Mouse (Mus musculus) ES-E14 (cell line): ENCODE measurements around the gene Ccl27a. TPM values are rescaled to one million over a fixed set of nuclear protein-coding genes. Genes with fewer than 3 reads are reported as not detected.
A peak's percentile ranks its signal among the peaks of the same experiment; 100 is the strongest.

Source experiments
- DNase-seq: peaks from one replicate; pipeline ENCODE4 v3.0.0-alpha.2; 2013; ENCODE audit warnings: low read depth, low spot score
- H3K27ac ChIP-seq: 2 replicates; pipeline ENCODE4 v1.5.1; 2012; ENCODE audit warnings: low read depth, mild to moderate bottlenecking, low read length, moderate library complexity, mixed read lengths; ENCODE audit not compliant: poor library complexity, insufficient read depth, severe bottlenecking
- H3K36me3 ChIP-seq: 2 replicates; pipeline ENCODE4 v1.6.1; 2012; ENCODE audit warnings: mild to moderate bottlenecking, low read length, moderate library complexity, mixed read lengths; ENCODE audit not compliant: control insufficient read depth, poor library complexity, insufficient read depth, severe bottlenecking
- H3K4me1 ChIP-seq, 2 experiments: fragments of 150-350 bp in 1 of 2; sonication (generic) in 1 of 2; 2 replicates each; pipeline ENCODE4 v1.6.1; 2012; ENCODE audit warnings: low read length in 2 of 2, mild to moderate bottlenecking in 1 of 2, mixed read lengths in 1 of 2; ENCODE audit not compliant: control insufficient read depth in 2 of 2, insufficient read depth in 2 of 2, poor library complexity in 1 of 2
- H3K4me3 ChIP-seq, 2 experiments: fragments of 150-350 bp in 1 of 2; sonication (generic) in 1 of 2; 2 replicates each; pipeline ENCODE4 v1.5.1; 2012; ENCODE audit warnings: low read length in 2 of 2, low read depth in 1 of 2, mild to moderate bottlenecking in 1 of 2, mixed read lengths in 1 of 2; ENCODE audit not compliant: insufficient read depth in 1 of 2, poor library complexity in 1 of 2, severe bottlenecking in 1 of 2
- H3K9ac ChIP-seq: 2 replicates; pipeline ENCODE4 v1.6.1; 2012; ENCODE audit warnings: low read depth, mild to moderate bottlenecking, low read length, mixed read lengths; ENCODE audit not compliant: poor library complexity, insufficient read depth, severe bottlenecking
- H3K9me3 ChIP-seq: fragments of 150-350 bp; sonication (generic); 2 replicates; pipeline ENCODE4 v1.6.1; 2012; ENCODE audit warnings: low read depth, mild to moderate bottlenecking, low read length; ENCODE audit not compliant: control insufficient read depth, insufficient read depth
- CHD2 ChIP-seq: IDR thresholded peaks from 2 replicates; pipeline ENCODE4 v1.6.1; 2014; ENCODE audit warnings: mild to moderate bottlenecking, low read depth, low read length, inconsistent platforms
- HCFC1 ChIP-seq: IDR thresholded peaks from 2 replicates; pipeline ENCODE4 v1.6.1; 2012; ENCODE audit warnings: low read length, inconsistent platforms, borderline replicate concordance; ENCODE audit not compliant: insufficient read depth
- MAFK ChIP-seq: IDR thresholded peaks from 2 replicates; pipeline ENCODE4 v1.6.1; 2014; ENCODE audit warnings: mild to moderate bottlenecking, low read depth, low read length, inconsistent platforms; ENCODE audit not compliant: insufficient read depth
- ZC3H11A ChIP-seq: IDR thresholded peaks from 2 replicates; pipeline ENCODE4 v1.6.1; 2012; ENCODE audit warnings: low read depth, mild to moderate bottlenecking, inconsistent platforms, low read length, borderline replicate concordance
- ZNF384 ChIP-seq: IDR thresholded peaks from 2 replicates; pipeline ENCODE4 v1.6.1; 2012; ENCODE audit warnings: low read depth, low read length, inconsistent platforms
- in situ Hi-C, 2 experiments: fragments of 600-800 bp; cut with MboI; formaldehyde crosslinking; loops; one replicate each; pipeline ENCODE4 v1.15.1; 2025; ENCODE audit warnings: low sequenced_read_pairs in 2 of 2, inconsistent platforms in 1 of 2; ENCODE audit not compliant: unreplicated experiment in 2 of 2
- total RNA-seq: library from RNA; depleted of rRNA; stranded (reverse); fragments of 300-350 nt; gene quantifications from 2 replicates; pipeline ENCODE4 v1.2.3, GENCODE M21; 2012

The Ccl27a gene
- total RNA-seq, 1 experiment, result 11.4 TPM

- no peak overlapping the region for H3K9ac ChIP-seq
- no peaks in the 10 kb centered on the region for H3K9me3 ChIP-seq
- TF ChIP-seq ZC3H11A (no peak), HCFC1 (no peak), CHD2 (no peak), MAFK (no peak), ZNF384 (no peak)
- H3K27ac ChIP-seq, result no peak overlapping the region
- no peak for DNase-seq
- peaks cover 9% of the 10 kb centered on the region; the same call in 1 of the 2 replicates for H3K36me3 ChIP-seq
- H3K4me3 ChIP-seq, result peak overlapping the region in 1 of 2 experiments; percentile 44; a peak in 2 of 4 replicates
- peaks cover 2 to 11% of the 10 kb centered on the region in 2 experiments; a peak in 1 of 4 replicates for H3K4me1 ChIP-seq
- in situ Hi-C loops, result no loop called here
These were observed 11.9 kb downstream of the Ccl27a start for GRCm38 (mm10) chr4:41762099-41762687.

GRCm38 (mm10) chr4:41761680-41762079 lies 12.4 kb downstream of the Ccl27a start:
- peaks cover 2 to 11% of the 10 kb centered on the region in 2 experiments; a peak in 1 of 4 replicates for H3K4me1 ChIP-seq
- no peak for DNase-seq
- no peak overlapping the region for H3K27ac ChIP-seq

GRCm38 (mm10) chr4:41760911-41761310 lies 13.1 kb downstream of the Ccl27a start:
- 0 out of 2 replicates have a peak overlapping the region, but pooled peaks have one; percentile 50 for H3K9ac ChIP-seq
- H3K27ac ChIP-seq, result no peak overlapping the region
- TF ChIP-seq ZNF384 (no peak), MAFK (no peak), HCFC1 (no peak), CHD2 (no peak), ZC3H11A (no peak)
- DNase-seq, result no peak
- in situ Hi-C loops, result no loop called here
- H3K9me3 ChIP-seq, result no peaks in the 10 kb centered on the region
- H3K4me1 ChIP-seq, result peaks cover 2 to 16% of the 10 kb centered on the region in 2 experiments; a peak in 2 of 4 replicates
- peaks cover 11% of the 10 kb centered on the region; the same call in 1 of the 2 replicates for H3K36me3 ChIP-seq
- peak overlapping the region in 1 of 2 experiments; percentile 58; a peak in 1 of 4 replicates for H3K4me3 ChIP-seq

More at GRCm38 (mm10) chr4:41761680-41762079, 12.4 kb downstream of the Ccl27a start:
- H3K9ac ChIP-seq, result no peak overlapping the region
- peaks cover 11% of the 10 kb centered on the region; the same call in 1 of the 2 replicates for H3K36me3 ChIP-seq
- no peaks in the 10 kb centered on the region for H3K9me3 ChIP-seq
- in situ Hi-C loops, result no loop called here
- no peak overlapping the region for H3K4me3 ChIP-seq
- TF ChIP-seq CHD2 (no peak), ZC3H11A (no peak), ZNF384 (no peak), MAFK (no peak), HCFC1 (no peak)

DNA sequence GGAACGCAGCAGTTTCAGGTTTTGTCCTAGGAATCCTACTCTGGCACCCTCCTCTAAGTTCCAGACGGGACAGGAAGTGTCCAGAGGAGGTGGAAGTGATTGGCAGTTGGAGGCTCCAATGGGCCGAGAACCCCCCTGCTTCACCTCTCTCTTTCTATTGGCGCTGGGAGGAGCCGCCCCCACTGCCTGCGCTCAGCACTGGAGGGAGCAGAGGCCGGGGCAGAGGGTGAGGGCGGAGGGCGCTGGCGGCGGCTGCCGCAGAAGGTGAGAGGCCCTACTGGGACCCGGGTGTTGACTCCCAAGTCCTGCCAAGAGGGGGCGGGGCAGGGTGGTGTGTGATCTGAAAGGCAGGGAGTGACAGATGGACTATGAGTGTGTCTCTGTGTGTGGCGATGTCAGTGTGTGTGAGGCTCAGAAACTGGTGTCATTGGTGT lies 13.7 kb downstream of the Ccl27a start:
- Histone ChIP-seq H3K27ac (no peak overlapping the region), H3K36me3 (peaks cover 11% of the 10 kb centered on the region; the same call in 1 of the 2 replicates), H3K4me3 (peak overlapping the region; percentile 43 to 58), H3K4me1 (peaks cover 2 to 16% of the 10 kb centered on the region in 2 experiments; a peak in 2 of 4 replicates), H3K9ac (peak overlapping the region; percentile 65; the same call in 1 of the 2 replicates), H3K9me3 (no peaks in the 10 kb centered on the region)
- in situ Hi-C loops, result no loop called here
- peak; percentile 89 for DNase-seq
- no peak for TF ChIP-seq ZC3H11A
- TF ChIP-seq CHD2, result peak; percentile 65; the same call in 1 of the 2 replicates
